In the genomic region with DNA sequence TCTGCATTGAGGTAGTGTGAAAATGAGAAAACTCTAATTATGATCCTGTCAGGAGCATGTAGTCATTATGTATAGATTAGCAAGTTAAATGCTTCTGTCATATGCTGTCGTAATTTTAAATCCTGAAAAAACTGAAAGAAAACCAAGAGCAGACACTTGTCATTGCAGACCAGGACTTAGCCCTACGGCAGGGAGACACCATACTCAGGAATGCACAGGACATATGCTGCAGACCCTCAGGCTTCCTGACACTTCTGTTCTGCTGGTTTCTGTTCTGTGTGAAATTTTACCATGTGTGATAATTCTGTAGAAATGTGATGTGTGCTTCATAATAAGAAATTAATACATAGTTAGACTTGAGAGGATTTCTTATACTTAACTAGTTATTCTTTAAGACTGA, we compare ENCODE assay signal across 23 mouse cellular contexts.
A peak's percentile ranks its signal among the peaks of the same experiment; 100 is the strongest.
DNase-seq lines count a peak whose midpoint lies in the region; ATAC-seq and TF ChIP-seq lines count a peak whose summit lies in the region.
"Had no signal": no experiment of that assay in that cellular context is flagged by ENCODE, and none has a peak within 500 bp of the region (broad histone marks: within the 10 kb centered on the region; RNA-seq: fewer than 3 reads in every experiment).

No protein-coding gene starts in this region.

- H3K4me2 ChIP-seq in forebrain, embryonic 13.5 days, result no peak overlapping the region
- no peak overlapping the region for H3K4me2 ChIP-seq in forebrain, embryonic 14.5 days (ENCODE audit: low read length)
- no peak overlapping the region for H3K4me2 ChIP-seq in forebrain, postnatal 0 days (ENCODE audit: low read depth)
- H3K4me2 ChIP-seq in forebrain, embryonic 11.5 days (ENCODE audit: low read depth, low read length, severe bottlenecking), result no peak overlapping the region
- H3K4me2 ChIP-seq: embryonic facial prominence, embryonic 12.5 days; forebrain, embryonic 12.5 days had no signal

- no peak overlapping the region for H3K9ac ChIP-seq in forebrain, embryonic 13.5 days
- H3K9ac ChIP-seq in forebrain, embryonic 14.5 days (ENCODE audit: low read length), result no peak overlapping the region
- no peak overlapping the region for H3K9ac ChIP-seq in forebrain, postnatal 0 days
- no peak overlapping the region for H3K9ac ChIP-seq in forebrain, embryonic 11.5 days (ENCODE audit: low read length)
- H3K9ac ChIP-seq: embryonic facial prominence, embryonic 12.5 days; forebrain, embryonic 12.5 days had no signal

- no peak for TF ChIP-seq CTCF in forebrain, postnatal 0 days (IDR thresholded peaks at IDR 0.05; ENCODE audit: low read depth)
- no peak for TF ChIP-seq CTCF in brain, embryonic 14.5 days (IDR thresholded peaks at IDR 0.05; ENCODE audit: borderline replicate concordance, extremely low read depth, insufficient read depth, insufficient read length)

- H3K4me3 ChIP-seq in forebrain, embryonic 13.5 days, result no peak overlapping the region
- H3K4me3 ChIP-seq in forebrain, embryonic 14.5 days (ENCODE audit: low read depth, low read length), result no peak overlapping the region
- H3K4me3 ChIP-seq in forebrain, postnatal 0 days (ENCODE audit: low read depth, low read length), result no peak overlapping the region
- H3K4me3 ChIP-seq in forebrain, embryonic 11.5 days (ENCODE audit: low read depth, low read length), result no peak overlapping the region
- H3K4me3 ChIP-seq: embryonic facial prominence, embryonic 10.5 days; embryonic facial prominence, embryonic 12.5 days; forebrain, embryonic 12.5 days had no signal

- no peak for TF ChIP-seq POLR2A in brain, embryonic 14.5 days (IDR thresholded peaks at IDR 0.05; ENCODE audit: borderline replicate concordance, extremely low read depth, insufficient read depth, insufficient read length, poor library complexity, severe bottlenecking)

- peak; percentile 57; the same call in 1 of the 2 replicates for ATAC-seq in forebrain, embryonic 13.5 days
- no peak for ATAC-seq in forebrain, embryonic 14.5 days
- ATAC-seq in forebrain, postnatal 0 days, result 0 out of 2 replicates have a peak, but pooled peaks have one; percentile 20
- no peak for ATAC-seq in forebrain, embryonic 11.5 days (replicated peaks; ENCODE audit: low FRiP score)
- ATAC-seq: activated CD4-positive, CD25-positive, alpha-beta regulatory T cell, adult 4 months; CD4-positive, CD25-positive, alpha-beta regulatory T cell, adult 4 months; Patski had no signal

- no peaks in the 10 kb centered on the region for H3K9me3 ChIP-seq in forebrain, embryonic 13.5 days (replicated peaks)
- no peaks in the 10 kb centered on the region for H3K9me3 ChIP-seq in forebrain, embryonic 14.5 days (replicated peaks; ENCODE audit: control insufficient read depth, low read length)
- no peaks in the 10 kb centered on the region for H3K9me3 ChIP-seq in forebrain, postnatal 0 days (ENCODE audit: low read length)
- H3K9me3 ChIP-seq in forebrain, embryonic 11.5 days (ENCODE audit: control insufficient read depth, low read length), result no peaks in the 10 kb centered on the region
- H3K9me3 ChIP-seq: embryonic facial prominence, embryonic 10.5 days; embryonic facial prominence, embryonic 12.5 days; forebrain, embryonic 12.5 days; G1E had no signal

- no peak for DNase-seq in forebrain, embryonic 14.5 days (ENCODE audit: low spot score)
- DNase-seq in forebrain, postnatal 0 days, result peak; percentile 8
- no peak for DNase-seq in forebrain, embryonic 11.5 days (ENCODE audit: low spot score)
- peak; percentile 42 for DNase-seq in brain, embryonic 14.5 days (ENCODE audit: low read depth)
- DNase-seq in spleen, postnatal 4 days (ENCODE audit: low spot score in 2 of 2), result no peak
- DNase-seq: adrenal gland, adult 8-10 months; adrenal gland, postnatal 14 days; adrenal gland, postnatal 36 days; B cell, adult 2 months; cerebellum, adult 11-12 months; cerebellum, adult 2 months; cerebellum, adult 9-10 months; cerebellum, postnatal 10 days; cerebellum, postnatal 25 days had no signal

- no peaks in the 10 kb centered on the region for H3K4me1 ChIP-seq in forebrain, embryonic 13.5 days
- H3K4me1 ChIP-seq in forebrain, embryonic 14.5 days (ENCODE audit: control insufficient read depth, insufficient read depth, low read length), result no peaks in the 10 kb centered on the region
- no peaks in the 10 kb centered on the region for H3K4me1 ChIP-seq in forebrain, postnatal 0 days (ENCODE audit: insufficient read depth)
- H3K4me1 ChIP-seq in forebrain, embryonic 11.5 days (replicated peaks; ENCODE audit: control insufficient read depth, insufficient read depth, low read length), result no peaks in the 10 kb centered on the region
- H3K4me1 ChIP-seq: embryonic facial prominence, embryonic 10.5 days; embryonic facial prominence, embryonic 12.5 days; forebrain, embryonic 12.5 days had no signal

- H3K27ac ChIP-seq in forebrain, embryonic 13.5 days, result no peak overlapping the region
- H3K27ac ChIP-seq in forebrain, embryonic 14.5 days (ENCODE audit: low read depth, low read length), result no peak overlapping the region
- no peak overlapping the region for H3K27ac ChIP-seq in forebrain, postnatal 0 days (ENCODE audit: low read depth, low read length)
- H3K27ac ChIP-seq in forebrain, embryonic 11.5 days (ENCODE audit: low read depth, low read length), result no peak overlapping the region
- H3K27ac ChIP-seq: embryonic facial prominence, embryonic 10.5 days; embryonic facial prominence, embryonic 12.5 days; forebrain, embryonic 12.5 days had no signal

- H3K27me3 ChIP-seq in forebrain, embryonic 13.5 days, result no peaks in the 10 kb centered on the region
- no peaks in the 10 kb centered on the region for H3K27me3 ChIP-seq in forebrain, embryonic 14.5 days (replicated peaks; ENCODE audit: control insufficient read depth, insufficient read depth, low read length)
- H3K27me3 ChIP-seq in forebrain, postnatal 0 days (ENCODE audit: insufficient read depth, low read length), result no peaks in the 10 kb centered on the region
- H3K27me3 ChIP-seq in forebrain, embryonic 11.5 days (ENCODE audit: control insufficient read depth, insufficient read depth, low read length), result no peaks in the 10 kb centered on the region
- H3K27me3 ChIP-seq: CH12.LX; embryonic facial prominence, embryonic 12.5 days; forebrain, embryonic 12.5 days had no signal

- 78% methylated on average over 2 of the region's 2 CpGs for WGBS in forebrain, embryonic 13.5 days
- 67% methylated on average over 2 of the region's 2 CpGs for WGBS in forebrain, embryonic 14.5 days
- 53% methylated on average over 2 of the region's 2 CpGs for WGBS in forebrain, postnatal 0 days
- WGBS in forebrain, embryonic 11.5 days, result 82% methylated on average over 2 of the region's 2 CpGs

- H3K36me3 ChIP-seq in forebrain, embryonic 13.5 days (ENCODE audit: poor library complexity, severe bottlenecking), result no peaks in the 10 kb centered on the region
- H3K36me3 ChIP-seq in forebrain, embryonic 14.5 days (ENCODE audit: control insufficient read depth, insufficient read depth, low read length), result no peaks in the 10 kb centered on the region
- no peaks in the 10 kb centered on the region for H3K36me3 ChIP-seq in forebrain, postnatal 0 days (ENCODE audit: insufficient read depth)
- no peaks in the 10 kb centered on the region for H3K36me3 ChIP-seq in forebrain, embryonic 11.5 days (ENCODE audit: control insufficient read depth, insufficient read depth, low read length)
- H3K36me3 ChIP-seq: embryonic facial prominence, embryonic 10.5 days; embryonic facial prominence, embryonic 12.5 days; forebrain, embryonic 12.5 days; G1E had no signal

Comparison
In these comparisons a context has a peak if more than half of its experiments do, and no peak if none do; other contexts are left out.
1. ATAC-seq: peak in forebrain, embryonic 13.5 days (single experiment) and forebrain, postnatal 0 days (single experiment); none in forebrain, embryonic 14.5 days (single experiment) and forebrain, embryonic 11.5 days (single experiment).
2. DNase-seq: peak in forebrain, postnatal 0 days (single experiment) and brain, embryonic 14.5 days (single experiment); none in forebrain, embryonic 14.5 days (single experiment), forebrain, embryonic 11.5 days (single experiment) and spleen, postnatal 4 days (0 of 2).